Mouse (Mus musculus) kidney, postnatal 0 days (tissue): ENCODE measurements around the gene Gpa33. TPM values are rescaled to one million over a fixed set of nuclear protein-coding genes. Genes with fewer than 3 reads are reported as not detected.
A peak's percentile ranks its signal among the peaks of the same experiment; 100 is the strongest.

Experiments
- ATAC-seq: fragments of 200-750 bp; cut with Nextera tagmentation; replicated peaks from 2 replicates; pipeline ENCODE4 v1.8.0; 2017; ENCODE audit warnings: low read depth, moderate number of reproducible peaks, moderate TSS enrichment, moderate library complexity; ENCODE audit not compliant: low FRiP score
- DNase-seq: peaks from one replicate; pipeline ENCODE4 v3.0.0-alpha.2; 2016; ENCODE audit warnings: low spot score
- H3K27ac ChIP-seq: fragments of 300-500 bp; sonication (generic); 2 replicates; pipeline ENCODE4 v1.5.1; 2014; ENCODE audit warnings: mild to moderate bottlenecking
- H3K27me3 ChIP-seq: fragments of 300-500 bp; sonication (generic); 2 replicates; pipeline ENCODE4 v1.6.1; 2014; ENCODE audit warnings: low read length, mixed read lengths; ENCODE audit not compliant: insufficient read depth
- H3K36me3 ChIP-seq: fragments of 300-500 bp; sonication (generic); 2 replicates; pipeline ENCODE4 v1.6.1; 2014; ENCODE audit warnings: low read length, mixed read lengths; ENCODE audit not compliant: insufficient read depth
- H3K4me1 ChIP-seq: fragments of 300-500 bp; sonication (generic); replicated peaks from 2 replicates; pipeline ENCODE4 v1.6.1; 2014; ENCODE audit warnings: antibody characterized with exemption, low read length, mixed read lengths; ENCODE audit not compliant: insufficient read depth
- H3K4me2 ChIP-seq: fragments of 300-500 bp; sonication (generic); 2 replicates; pipeline ENCODE4 v1.6.1; 2014; ENCODE audit warnings: mild to moderate bottlenecking, low read length, moderate library complexity, mixed read lengths
- H3K4me3 ChIP-seq: fragments of 300-500 bp; sonication (generic); replicated peaks from 2 replicates; pipeline ENCODE4 v1.5.1; 2014; ENCODE audit warnings: low read depth, low read length
- H3K9ac ChIP-seq: fragments of 300-500 bp; sonication (generic); 2 replicates; pipeline ENCODE4 v1.6.1; 2014; ENCODE audit warnings: low read depth, low read length
- H3K9me3 ChIP-seq: fragments of 300-500 bp; sonication (generic); replicated peaks from 2 replicates; pipeline ENCODE4 v1.6.1; 2016; ENCODE audit warnings: low read length, inconsistent platforms, mixed read lengths
- CTCF ChIP-seq: IDR thresholded peaks from 2 replicates; pipeline ENCODE4 v1.5.1; 2016; ENCODE audit warnings: antibody characterized with exemption, low read depth, mild to moderate bottlenecking, moderate library complexity
- WGBS: fragments of 180-500 bp; shearing (Covaris S2); extraction: QIAGEN DNeasy Blood & Tissue Kit; methylation state at CpG from one replicate; pipeline ENCODE4 v1.1.7; 2014; 5-methylcytosine and 5-hydroxymethylcytosine counted together
- polyA plus RNA-seq: library from polyadenylated mRNA; unstranded; fragments of >200 nt; fragmentation: Nextera tagmentation; extraction: Ambion mirVana; gene quantifications from 2 replicates; pipeline ENCODE4 v1.2.1, GENCODE M21; 2015

Gene Gpa33
- polyA plus RNA-seq, 1 experiment from 2014 or later = 1.1 TPM

GRCm38 (mm10) chr1:166126795-166127194, 3.2 kb upstream of the Gpa33 start:
- no peak overlapping the region for H3K4me3 ChIP-seq
- 45% methylated on average over 9 of the region's 9 CpGs for WGBS

GRCm38 (mm10) chr1:166127719-166128118, 2.3 kb upstream of the Gpa33 start, which contains the start of gene Dusp27:
Gene Dusp27, minus strand, starts transcription at chr1:166127922.
- H3K9me3 ChIP-seq = no peaks in the 10 kb centered on the region
- no peaks in the 10 kb centered on the region for H3K27me3 ChIP-seq
- no peak within 1 kb of the TSS for H3K27ac ChIP-seq
- H3K4me3 ChIP-seq = no peak within 1 kb of the TSS
- H3K36me3 ChIP-seq = no peaks in the 10 kb centered on the region
- no peak within 1 kb of the TSS for H3K9ac ChIP-seq
- ATAC-seq (no peak), DNase-seq (no peak)
- no peak for TF ChIP-seq CTCF
- no peaks in the 10 kb centered on the region; the same call in 1 of the 2 replicates for H3K4me1 ChIP-seq
- H3K4me2 ChIP-seq = no peak within 1 kb of the TSS
- WGBS = 51% methylated on average over 4 of the region's 4 CpGs

More at GRCm38 (mm10) chr1:166126795-166127194, 3.2 kb upstream of the Gpa33 start:
- Histone ChIP-seq H3K27me3 (no peaks in the 10 kb centered on the region), H3K4me2 (no peak overlapping the region), H3K36me3 (no peaks in the 10 kb centered on the region), H3K4me1 (no peaks in the 10 kb centered on the region; the same call in 1 of the 2 replicates), H3K9me3 (no peaks in the 10 kb centered on the region), H3K27ac (no peak overlapping the region), H3K9ac (no peak overlapping the region)
- ATAC-seq (no peak), DNase-seq (no peak)
- no peak for TF ChIP-seq CTCF

- no peak for TF ChIP-seq CTCF
- Histone ChIP-seq H3K4me3 (no peak overlapping the region), H3K9ac (no peak overlapping the region), H3K27ac (no peak overlapping the region), H3K27me3 (no peaks in the 10 kb centered on the region), H3K4me2 (no peak overlapping the region), H3K9me3 (no peaks in the 10 kb centered on the region), H3K36me3 (no peaks in the 10 kb centered on the region), H3K4me1 (no peaks in the 10 kb centered on the region; the same call in 1 of the 2 replicates)
- ATAC-seq (no peak), DNase-seq (no peak)
- 95% methylated on average over 5 of the region's 5 CpGs for WGBS
These were observed 1.5 kb upstream of the Gpa33 start for GRCm38 (mm10) chr1:166128551-166128950.

- TF ChIP-seq CTCF = no peak
- H3K27me3 ChIP-seq = no peaks in the 10 kb centered on the region
- H3K36me3 ChIP-seq = no peaks in the 10 kb centered on the region
- no peak overlapping the region for H3K9ac ChIP-seq
- DNase-seq (no peak), ATAC-seq (0 out of 2 replicates have a peak, but pooled peaks have one; percentile 16)
- no peak overlapping the region for H3K4me2 ChIP-seq
- 60% methylated on average over 4 of the region's 4 CpGs for WGBS
- no peaks in the 10 kb centered on the region for H3K9me3 ChIP-seq
- no peak overlapping the region for H3K27ac ChIP-seq
- no peak overlapping the region for H3K4me3 ChIP-seq
- no peaks in the 10 kb centered on the region; the same call in 1 of the 2 replicates for H3K4me1 ChIP-seq
These were observed 2.3 kb downstream of the Gpa33 start for GRCm38 (mm10) chr1:166132367-166132766.

- Histone ChIP-seq H3K36me3 (no peaks in the 10 kb centered on the region), H3K9me3 (no peaks in the 10 kb centered on the region), H3K27ac (no peak overlapping the region), H3K4me3 (no peak overlapping the region), H3K4me1 (0 out of 2 replicates have a peak, but pooled peaks cover 6% of the 10 kb centered on the region), H3K9ac (no peak overlapping the region), H3K27me3 (no peaks in the 10 kb centered on the region), H3K4me2 (no peak overlapping the region)
- ATAC-seq = no peak
- TF ChIP-seq CTCF = no peak
- no peak for DNase-seq
- 47% methylated on average over 5 of the region's 5 CpGs for WGBS
These were observed 5.2 kb downstream of the Gpa33 start for GRCm38 (mm10) chr1:166135091-166135740.

- Histone ChIP-seq H3K4me3 (no peak overlapping the region), H3K27ac (no peak overlapping the region), H3K4me2 (no peak overlapping the region), H3K4me1 (0 out of 2 replicates have a peak, but pooled peaks cover 6% of the 10 kb centered on the region), H3K9ac (no peak overlapping the region), H3K36me3 (no peaks in the 10 kb centered on the region), H3K27me3 (no peaks in the 10 kb centered on the region), H3K9me3 (no peaks in the 10 kb centered on the region)
- DNase-seq (no peak), ATAC-seq (no peak)
- no peak for TF ChIP-seq CTCF
- WGBS = 53% methylated on average over 7 of the region's 7 CpGs
These were observed 7.4 kb downstream of the Gpa33 start for GRCm38 (mm10) chr1:166137244-166137938.
